Mouse (Mus musculus): ENCODE measurements around the gene Fam19a4.
A peak's percentile ranks its signal among the peaks of the same experiment; 100 is the strongest.

The Fam19a4 gene

GRCm38 (mm10) chr6:97060074-97060681, at the start of gene Fam19a4:
Fam19a4 (minus strand) TSS chr6:97060413.
- peak; percentile 22 for DNase-seq (ENCODE audit: low read depth, low spot score)

- peak; percentile 76 for DNase-seq (ENCODE audit: low read depth, low spot score)
Measured at GRCm38 (mm10) chr6:97106777-97107176, 46.6 kb upstream of the Fam19a4 start.

DNA sequence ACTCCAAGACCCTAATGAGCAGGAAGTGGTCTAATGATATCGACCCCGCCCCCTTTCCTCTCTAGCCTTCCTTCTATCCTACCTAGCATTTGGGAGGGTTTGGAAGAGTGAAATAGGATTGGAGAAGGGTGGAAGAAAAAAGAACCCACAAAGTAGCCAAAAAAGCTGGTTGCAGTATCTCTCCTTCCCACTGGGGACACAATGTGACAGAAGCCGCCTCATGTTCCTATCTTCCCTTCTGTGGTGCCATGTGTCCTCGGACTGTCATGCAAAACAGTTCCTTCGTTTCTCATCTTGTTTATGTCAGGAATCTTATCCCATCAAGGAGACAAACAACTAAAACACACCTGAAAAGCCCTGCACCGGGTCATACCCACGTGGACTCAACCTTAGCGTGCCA, 45.9 kb upstream of the Fam19a4 start:
- DNase-seq (ENCODE audit: low read depth, low spot score) = no peak

- no peak for DNase-seq (ENCODE audit: low read depth, low spot score)
Measured at GRCm38 (mm10) chr6:97104264-97104852, 44.1 kb upstream of the Fam19a4 start.

DNA sequence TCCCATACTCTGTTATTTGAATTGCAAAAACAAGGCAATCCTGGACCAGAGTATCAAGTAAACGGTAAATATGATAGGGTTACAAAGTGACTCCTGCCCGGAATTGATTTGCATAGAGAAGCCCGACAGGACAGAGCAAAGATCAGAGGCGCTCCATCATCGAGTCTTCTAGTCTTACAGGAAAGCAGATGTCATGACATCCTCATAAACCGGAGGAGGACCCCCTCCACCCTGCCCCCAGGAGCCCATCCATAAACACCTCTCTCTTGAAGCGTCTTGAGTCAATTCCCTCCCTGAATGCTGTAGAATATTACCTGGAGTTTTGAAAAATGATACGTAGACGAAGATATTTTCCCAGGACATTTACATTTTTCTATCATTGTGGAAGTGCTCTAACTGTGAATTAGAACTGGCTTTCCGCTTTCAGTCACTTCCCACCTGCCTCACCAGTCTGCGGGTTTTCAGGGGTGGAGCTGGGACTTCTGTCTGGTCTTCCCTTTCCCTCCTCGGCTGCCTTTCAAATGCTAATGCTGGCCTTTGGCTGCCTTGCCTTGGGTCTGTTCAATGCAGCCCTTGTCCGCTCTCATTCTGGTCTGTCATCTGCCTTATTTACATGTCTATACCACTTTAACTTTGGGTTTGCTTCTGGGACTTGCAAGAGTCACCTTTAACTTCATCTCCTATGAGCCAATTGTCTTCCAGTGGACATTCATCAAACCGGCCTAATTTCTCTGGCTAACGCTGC, 41.9 kb upstream of the Fam19a4 start:
- DNase-seq (ENCODE audit: low read depth, low spot score) = no peak

DNA sequence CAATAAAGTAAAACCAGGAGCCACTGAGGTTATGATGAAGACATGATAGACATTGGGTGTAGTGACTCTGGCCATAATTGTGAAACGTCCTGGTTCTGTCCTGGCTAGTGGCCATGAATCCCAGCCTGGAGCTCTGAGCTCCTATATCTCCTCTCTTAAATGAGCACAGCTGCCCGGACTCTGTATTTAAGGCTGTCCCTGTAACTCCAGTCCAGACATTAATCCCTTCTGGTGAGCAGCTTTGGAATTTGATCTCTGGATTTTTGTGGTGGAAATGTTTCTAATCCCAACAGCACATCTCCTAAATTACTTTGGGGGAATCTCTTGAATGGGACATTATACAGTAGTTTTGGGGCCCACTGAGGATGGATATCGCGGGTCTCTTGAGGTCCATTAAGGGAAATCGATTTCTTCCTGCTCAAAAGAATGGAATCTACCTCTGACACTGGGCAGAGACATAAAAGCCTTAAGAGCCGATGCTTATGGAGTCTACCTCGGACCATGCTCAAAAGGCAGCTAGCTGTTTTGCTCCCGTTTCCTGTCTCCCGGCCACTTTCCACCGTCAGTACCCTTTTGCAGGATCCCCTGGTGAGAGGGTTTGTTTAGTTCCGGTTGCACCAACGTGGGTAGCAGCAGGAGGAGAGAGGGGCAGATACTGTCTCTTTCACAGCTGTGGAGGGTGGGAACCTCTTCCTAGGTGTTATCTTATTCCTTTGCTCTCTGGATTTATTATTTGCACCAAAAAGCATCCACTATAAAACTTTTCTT, 41.2 kb upstream of the Fam19a4 start:
- DNase-seq (ENCODE audit: low read depth, low spot score) = no peak

DNA sequence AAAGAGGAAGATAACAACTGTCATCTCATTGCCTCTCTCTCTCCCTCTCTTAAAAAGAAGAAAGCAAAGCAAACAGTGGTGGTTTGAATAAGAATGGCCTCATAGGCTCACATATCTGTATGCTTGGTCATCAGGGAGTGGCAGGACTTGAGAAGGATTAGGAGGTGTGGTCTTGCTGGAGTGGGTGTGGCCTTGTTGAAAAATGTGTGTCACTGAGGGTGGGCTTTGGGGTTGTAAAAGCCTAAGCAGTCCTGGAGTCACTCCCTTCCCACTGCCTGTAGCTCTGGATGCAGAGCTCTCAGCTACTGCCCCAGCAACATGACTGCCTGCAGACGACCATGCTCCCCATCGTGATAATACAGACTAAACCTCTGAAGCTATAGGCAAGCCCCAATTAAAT, 22.1 kb upstream of the Fam19a4 start:
- DNase-seq (ENCODE audit: low read depth, low spot score) = no peak

DNA sequence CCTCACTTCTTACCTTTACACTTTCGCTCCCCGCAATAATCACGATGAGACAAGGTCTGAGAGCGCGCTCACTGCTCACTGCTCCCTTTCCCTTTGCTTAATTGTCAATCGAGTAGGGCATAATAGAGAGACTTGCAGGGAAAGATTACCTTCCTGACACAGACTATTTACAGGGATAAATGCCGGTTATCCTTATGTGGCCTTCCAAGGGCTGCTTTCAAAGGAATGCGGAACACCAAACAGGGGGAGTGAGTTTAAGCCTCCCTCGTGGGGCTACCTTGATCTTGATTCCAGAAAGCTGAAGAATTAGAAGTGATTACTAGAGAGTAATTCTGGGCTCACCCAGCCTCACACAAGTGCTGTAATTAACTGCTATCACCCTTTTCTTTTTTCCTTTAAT, 19.8 kb upstream of the Fam19a4 start:
- no peak for DNase-seq (ENCODE audit: low read depth, low spot score)

GRCm38 (mm10) chr6:97059599-97059998, 614 bp downstream of the Fam19a4 start:
- DNase-seq (ENCODE audit: low read depth, low spot score) = no peak

DNA sequence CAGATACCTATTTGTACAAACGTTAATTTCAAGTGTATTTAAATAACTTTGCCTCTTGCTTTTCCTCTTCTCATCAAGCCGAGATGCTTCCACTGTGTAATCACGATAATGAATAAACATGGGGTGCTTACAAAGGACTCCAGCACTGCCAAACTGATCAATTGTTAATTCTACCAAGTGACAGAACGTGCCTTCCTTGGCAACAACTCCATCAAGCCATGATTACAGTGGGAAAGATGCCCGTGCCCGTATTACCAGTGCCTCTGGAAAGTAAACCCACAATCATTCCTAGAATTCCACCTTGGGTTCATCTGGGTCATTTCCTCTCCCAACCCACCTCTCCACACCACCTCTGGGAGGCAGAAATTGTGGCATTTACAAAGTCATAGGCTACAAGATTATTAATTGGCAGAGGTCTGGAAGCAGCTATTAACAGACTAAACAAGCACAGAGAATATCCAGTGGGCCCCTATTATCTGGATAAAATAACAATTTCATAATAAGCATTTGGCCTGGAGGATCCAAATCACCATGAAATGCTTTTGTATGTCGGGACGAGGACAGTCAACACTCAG, 7.9 kb downstream of the Fam19a4 start:
- DNase-seq (ENCODE audit: low read depth, low spot score) = no peak

DNA sequence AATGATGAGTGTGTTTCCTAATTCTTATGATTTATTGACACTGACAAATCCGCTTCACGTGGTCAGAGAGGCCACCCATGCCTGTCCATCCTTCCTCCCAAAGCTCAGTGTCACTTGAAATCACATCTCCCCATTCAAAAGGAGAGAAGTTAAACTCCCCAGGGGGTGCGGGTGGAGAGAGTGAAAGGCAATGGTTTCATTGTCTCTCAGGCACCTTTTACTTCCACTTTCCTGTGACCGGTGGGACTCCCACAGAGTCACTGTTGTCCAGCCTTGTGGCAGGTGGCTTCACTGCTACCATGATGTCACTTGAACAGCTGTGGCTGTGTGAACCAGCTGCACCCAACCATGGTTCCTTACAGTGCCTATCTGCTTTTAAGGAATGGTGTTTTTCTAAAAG, 11.8 kb downstream of the Fam19a4 start:
- no peak for DNase-seq (ENCODE audit: low read depth, low spot score)

DNA sequence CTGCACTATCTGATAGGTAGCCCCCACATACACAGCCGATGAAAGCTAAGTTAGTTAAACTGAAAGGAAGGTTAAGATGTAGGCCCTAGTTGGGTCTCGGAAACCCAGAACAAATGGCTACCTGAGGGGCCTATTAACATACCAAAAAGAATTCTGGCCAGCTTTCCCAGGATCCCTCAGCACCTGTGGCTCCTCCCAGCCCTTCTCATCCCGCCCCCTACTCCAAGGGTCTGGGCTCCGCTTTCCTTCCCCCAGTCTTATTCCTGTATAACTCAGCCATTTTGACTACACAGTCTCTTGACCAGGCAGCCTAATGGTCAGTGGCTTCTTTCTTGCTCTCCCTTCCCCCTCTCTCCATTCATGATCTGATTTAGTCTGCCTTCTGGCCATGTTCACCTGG, 13.7 kb downstream of the Fam19a4 start:
- no peak for DNase-seq (ENCODE audit: low read depth, low spot score)

DNA sequence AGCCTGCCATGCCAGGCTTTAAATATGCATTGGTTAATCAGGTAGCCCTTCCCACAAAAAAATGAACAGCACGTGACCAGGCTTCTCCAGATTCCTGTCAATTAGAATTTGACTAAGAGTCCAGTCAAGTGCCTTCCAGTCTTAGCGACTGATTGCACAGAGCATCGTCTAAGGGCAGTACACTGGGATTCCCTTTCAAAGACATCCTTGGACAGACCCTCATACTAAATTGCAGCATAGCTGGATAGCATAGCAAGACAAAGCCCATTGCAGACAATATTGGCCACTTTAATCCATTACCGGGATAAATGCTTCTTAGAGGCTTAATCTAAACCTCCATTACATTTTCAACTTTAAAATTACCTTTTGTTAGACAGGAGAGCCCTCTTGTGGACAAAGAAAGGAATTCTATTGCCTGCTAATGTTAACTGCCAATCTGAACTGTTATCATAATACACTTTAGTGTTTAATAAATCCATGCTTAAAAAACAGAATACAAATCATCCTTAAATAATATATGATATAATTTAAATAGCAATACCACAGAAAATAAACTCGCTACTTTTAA, 33.0 kb downstream of the Fam19a4 start:
- DNase-seq (ENCODE audit: low read depth, low spot score) = peak; percentile 24

- DNase-seq (ENCODE audit: low read depth, low spot score) = no peak
Measured at GRCm38 (mm10) chr6:97019323-97019722, 40.9 kb downstream of the Fam19a4 start.

GRCm38 (mm10) chr6:97016711-97017110, 43.5 kb downstream of the Fam19a4 start:
- DNase-seq (ENCODE audit: low read depth, low spot score) = no peak

DNA sequence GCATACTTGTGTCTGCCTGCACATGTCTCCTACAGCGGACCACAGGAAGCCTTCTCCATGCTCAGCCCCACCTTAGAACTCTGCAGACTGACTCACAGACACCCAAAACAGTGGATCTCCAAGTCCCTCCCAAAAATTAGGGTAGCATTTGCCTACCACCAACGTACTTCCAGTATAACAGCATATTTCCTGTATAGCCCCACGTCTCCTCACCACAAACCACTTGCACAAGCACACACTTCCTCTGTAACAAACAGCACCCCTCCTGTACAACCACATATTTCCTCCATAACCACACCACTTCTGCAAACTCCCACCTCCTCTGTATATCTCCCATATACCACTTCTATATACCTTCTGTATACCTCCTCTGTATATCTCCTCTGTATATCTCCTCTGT, 44.2 kb downstream of the Fam19a4 start:
- DNase-seq (ENCODE audit: low read depth, low spot score) = no peak

DNA sequence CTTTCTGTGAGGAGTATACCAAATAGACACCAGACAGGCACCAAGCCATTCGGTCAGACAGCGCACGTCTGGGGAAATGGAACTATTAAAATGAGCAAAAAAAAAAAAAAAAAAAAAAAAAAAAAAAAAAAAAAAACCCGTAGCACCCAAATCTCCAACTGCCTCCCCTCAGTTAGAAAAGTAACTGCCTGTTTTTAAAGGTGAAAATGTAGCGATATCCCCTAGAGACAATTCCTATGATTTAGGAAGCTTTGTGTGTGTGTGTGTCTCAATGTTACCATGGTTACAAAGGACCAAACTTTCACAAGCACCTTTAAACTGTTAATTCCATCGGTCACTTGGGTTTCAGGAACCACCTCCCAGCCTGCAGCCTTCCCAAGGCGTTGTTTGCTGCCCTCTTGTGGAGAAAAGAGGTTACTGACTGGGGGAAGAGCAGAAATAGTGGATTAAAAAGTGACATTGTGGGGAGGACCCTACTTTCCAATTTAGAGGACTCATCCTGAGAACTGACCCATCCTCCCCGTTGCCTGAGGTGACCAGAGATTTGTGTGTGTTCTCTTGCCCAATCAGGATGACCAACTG, 53.6 kb downstream of the Fam19a4 start:
- DNase-seq (ENCODE audit: low read depth, low spot score) = peak; percentile 64

- peak; percentile 8 for DNase-seq (ENCODE audit: low read depth, low spot score)
Measured at GRCm38 (mm10) chr6:97005038-97005437, 55.2 kb downstream of the Fam19a4 start.

GRCm38 (mm10) chr6:96995556-96996159, 64.6 kb downstream of the Fam19a4 start:
- no peak for DNase-seq (ENCODE audit: low read depth, low spot score)

DNA sequence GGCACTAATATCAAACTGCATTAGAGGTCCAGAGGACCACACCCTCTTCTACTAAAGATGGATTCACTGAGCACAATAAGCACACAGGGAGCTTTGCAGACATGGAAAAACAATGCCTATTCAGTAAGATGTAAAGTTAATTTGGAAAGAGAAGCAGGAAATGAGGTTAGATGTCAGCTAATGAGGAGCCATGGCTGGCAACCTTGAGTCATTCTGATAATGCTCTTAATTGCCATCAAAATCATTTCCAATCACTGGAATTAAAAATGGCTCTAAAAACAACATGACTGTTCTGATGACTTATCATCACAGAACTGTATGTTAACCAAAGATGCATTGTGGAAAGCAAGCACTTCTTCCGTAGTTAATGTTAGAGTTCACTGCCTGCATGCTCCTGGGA, 68.5 kb downstream of the Fam19a4 start:
- DNase-seq (ENCODE audit: low read depth, low spot score) = no peak

GRCm38 (mm10) chr6:96977537-96977936, 82.7 kb downstream of the Fam19a4 start:
- no peak for DNase-seq (ENCODE audit: low read depth, low spot score)

All from embryo, embryonic 11.5 days (tissue).